8 mouse cellular contexts compared by ENCODE assay signal in genomic region chr7:6696241-6697045, GRCm38 (mm10). TPM values are rescaled to one million over a fixed set of nuclear protein-coding genes. Genes with fewer than 3 reads are reported as not detected.
DNase-seq lines count a peak whose midpoint lies in the region; ATAC-seq and TF ChIP-seq lines count a peak whose summit lies in the region.

TSS of gene Zim1 (minus strand) at chr7:6696450.

- no peaks in the 10 kb centered on the region for H3K27me3 ChIP-seq in hindbrain, embryonic 16.5 days (replicated peaks; ENCODE audit: control insufficient read depth, insufficient read depth, low read length)

- peak within 1 kb of the TSS; percentile 53 for H3K4me3 ChIP-seq in cortical plate, adult 2 months (ENCODE audit: insufficient read depth, low read length)
- peak within 1 kb of the TSS; percentile 51 for H3K4me3 ChIP-seq in hindbrain, embryonic 16.5 days (ENCODE audit: low read length)

- no peaks in the 10 kb centered on the region for H3K9me3 ChIP-seq in hindbrain, embryonic 16.5 days (ENCODE audit: control insufficient read depth, low read length)

- WGBS in hindbrain, embryonic 16.5 days = 11% methylated on average over 32 of the region's 32 CpGs

- peak; percentile 100 for ATAC-seq in hindbrain, embryonic 16.5 days
- ATAC-seq in activated CD4-positive, CD25-positive, alpha-beta regulatory T cell, adult 4 months = no peak

- H3K9ac ChIP-seq in hindbrain, embryonic 16.5 days (ENCODE audit: low read depth, low read length) = peak within 1 kb of the TSS; percentile 63

- no peak within 1 kb of the TSS for H3K27ac ChIP-seq in cortical plate, adult 2 months (ENCODE audit: insufficient read depth, low read length)
- H3K27ac ChIP-seq in hindbrain, embryonic 16.5 days (ENCODE audit: low read depth, low read length) = no peak within 1 kb of the TSS

- TF ChIP-seq POLR2A in cortical plate, adult 2 months (IDR thresholded peaks at IDR 0.05; ENCODE audit: extremely low read depth, insufficient read depth, low read length) = no peak

- no peaks in the 10 kb centered on the region for H3K4me1 ChIP-seq in cortical plate, adult 2 months (ENCODE audit: control insufficient read depth, insufficient read depth, low read length)
- no peaks in the 10 kb centered on the region for H3K4me1 ChIP-seq in hindbrain, embryonic 16.5 days (ENCODE audit: control insufficient read depth, insufficient read depth, low read depth, low read length)

- DNase-seq in ZHBTc4 (ENCODE audit: low read depth, low spot score) = peak; percentile 96
- peak; percentile 56 to 79 for DNase-seq in gastrocnemius, adult 8-10 months (ENCODE audit: low spot score in 2 of 2)
- DNase-seq in left cerebral cortex, adult 18-20 months (ENCODE audit: low spot score in 2 of 2) = peak; percentile 89 to 91
- DNase-seq in lung, postnatal 25 days (ENCODE audit: low spot score) = peak; percentile 77
- DNase-seq in right cerebral cortex, postnatal 25 days = peak; percentile 88

- peak; percentile 10; the same call in 1 of the 2 replicates for TF ChIP-seq CTCF in cortical plate, adult 2 months (IDR thresholded peaks at IDR 0.05; ENCODE audit: extremely low read depth, insufficient read depth, low read length)

- H3K4me2 ChIP-seq in hindbrain, embryonic 16.5 days (ENCODE audit: low read length) = peak within 1 kb of the TSS; percentile 81

- no peaks in the 10 kb centered on the region for H3K36me3 ChIP-seq in hindbrain, embryonic 16.5 days (ENCODE audit: control insufficient read depth, insufficient read depth, low read length)

RNA-seq across cellular contexts. Expression of gene Zim1, which starts in this region (rescaled TPM):
- 1.8 and 2.0 TPM in 2 replicates for polyA plus RNA-seq in cortical plate, adult 2 months (2012; rRNA removed)
- total RNA-seq in gastrocnemius, adult 8-10 months (2022) = 1 to 10 TPM; 2.2 to 2.8 (median 2.5) TPM
- 6.9 and 9.5 TPM in 2 replicates for polyA plus RNA-seq in hindbrain, embryonic 16.5 days (2015; fragmentation: Nextera tagmentation; extraction: Ambion mirVana)
- total RNA-seq in left cerebral cortex, adult 18-20 months (2021) = 1 to 10 TPM; 3.8 to 6.6 TPM
- polyA plus RNA-seq in activated CD4-positive, CD25-positive, alpha-beta regulatory T cell, adult 4 months (2017; shearing (Covaris generic)) = not detected
